Mouse (Mus musculus) cerebellum, adult 11-12 months (tissue): ENCODE data around the gene Lamp1.
"Not testable (repeated sequence)": the region's sequence is repeated elsewhere in the genome, so short reads cannot be mapped to it uniquely, and the experiment has no call there.

Experiments used
- DNase-seq: peaks from one replicate; pipeline ENCODE4 v3.0.0; 2022

Gene Lamp1

GRCm38 (mm10) chr8:13158718-13159376 lies at the start of gene Lamp1:
TSS of gene Lamp1 (plus strand) at chr8:13159161.
- DNase-seq, result peak; percentile 99

- no peak for DNase-seq
Observed at GRCm38 (mm10) chr8:13109416-13109960, 49.5 kb upstream of the Lamp1 start.

GRCm38 (mm10) chr8:13111917-13112316 lies 47.0 kb upstream of the Lamp1 start:
- DNase-seq, result no peak

GRCm38 (mm10) chr8:13113232-13113631 lies 45.7 kb upstream of the Lamp1 start:
- no peak for DNase-seq

GRCm38 (mm10) chr8:13117096-13117495 lies 41.9 kb upstream of the Lamp1 start:
- DNase-seq, result no peak

- DNase-seq, result no peak
Observed at GRCm38 (mm10) chr8:13118516-13118915, 40.4 kb upstream of the Lamp1 start.

GRCm38 (mm10) chr8:13120882-13121665 lies 37.9 kb upstream of the Lamp1 start:
- no peak for DNase-seq

- DNase-seq, result no peak
Observed at GRCm38 (mm10) chr8:13122887-13123421, 36.0 kb upstream of the Lamp1 start.

- DNase-seq, result no peak
Observed at GRCm38 (mm10) chr8:13124897-13125296, 34.1 kb upstream of the Lamp1 start.

GRCm38 (mm10) chr8:13132220-13132619 lies 26.7 kb upstream of the Lamp1 start:
- DNase-seq, result not testable (repeated sequence)

- no peak for DNase-seq
Observed at GRCm38 (mm10) chr8:13139641-13140182, 19.2 kb upstream of the Lamp1 start.

- no peak for DNase-seq
Observed at GRCm38 (mm10) chr8:13141681-13142080, 17.3 kb upstream of the Lamp1 start.

- DNase-seq, result no peak
Observed at GRCm38 (mm10) chr8:13148476-13148875, 10.5 kb upstream of the Lamp1 start.

- no peak for DNase-seq
Observed at GRCm38 (mm10) chr8:13149287-13149686, 9.7 kb upstream of the Lamp1 start.

GRCm38 (mm10) chr8:13149866-13150265 lies 9.1 kb upstream of the Lamp1 start:
- DNase-seq, result no peak

- no peak for DNase-seq
Observed at GRCm38 (mm10) chr8:13150929-13151328, 8.0 kb upstream of the Lamp1 start.

GRCm38 (mm10) chr8:13154099-13154498 lies 4.9 kb upstream of the Lamp1 start:
- no peak for DNase-seq

- no peak for DNase-seq
Observed at GRCm38 (mm10) chr8:13155358-13155757, 3.6 kb upstream of the Lamp1 start.

- no peak for DNase-seq
Observed at GRCm38 (mm10) chr8:13156327-13157097, 2.4 kb upstream of the Lamp1 start.

- peak; percentile 63 for DNase-seq
Observed at GRCm38 (mm10) chr8:13159377-13159881, 468 bp downstream of the Lamp1 start.

GRCm38 (mm10) chr8:13160691-13161090 lies 1.7 kb downstream of the Lamp1 start:
- no peak for DNase-seq

- no peak for DNase-seq
Observed at GRCm38 (mm10) chr8:13162098-13162497, 3.1 kb downstream of the Lamp1 start.
